10 mouse cellular contexts compared by ENCODE assay signal in the genomic region with DNA sequence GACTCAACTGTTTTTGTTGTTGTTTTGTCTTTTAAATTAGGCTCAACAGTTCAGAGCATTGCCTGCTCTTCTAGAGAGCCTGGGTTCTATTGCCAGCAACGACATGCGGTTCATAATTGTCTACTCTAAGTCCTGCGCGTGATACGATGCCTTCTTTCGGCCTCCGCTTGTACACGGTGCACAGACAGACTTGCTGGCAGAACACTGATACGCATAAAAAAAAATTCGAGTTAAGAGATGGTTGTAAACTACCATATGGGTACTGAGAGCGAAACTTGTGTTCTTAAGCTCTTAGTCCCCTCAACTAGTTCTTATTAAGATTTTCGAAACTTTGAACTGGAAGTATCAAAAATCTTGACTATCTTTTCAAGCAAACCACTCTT. TPM values are rescaled to one million over a fixed set of nuclear protein-coding genes. Genes with fewer than 3 reads are reported as not detected.
A peak's percentile ranks its signal among the peaks of the same experiment; 100 is the strongest.
DNase-seq lines count a peak whose midpoint lies in the region; ATAC-seq and TF ChIP-seq lines count a peak whose summit lies in the region.
"Had no signal": no experiment of that assay in that cellular context is flagged by ENCODE, and none has a peak within 500 bp of the region (broad histone marks: within the 10 kb centered on the region; RNA-seq: fewer than 3 reads in every experiment).

No protein-coding gene starts in this region.

- 0 out of 2 replicates have a peak, but pooled peaks cover 2% of the 10 kb centered on the region for H3K9me3 ChIP-seq in heart, embryonic 11.5 days (replicated peaks; ENCODE audit: control insufficient read depth, low read length)
- H3K9me3 ChIP-seq in E14TG2a.4 (ENCODE audit: low read length) = no peaks in the 10 kb centered on the region
- H3K9me3 ChIP-seq in erythroblast, embryonic 14.5 days (ENCODE audit: control insufficient read depth, low read length) = no peaks in the 10 kb centered on the region
- H3K9me3 ChIP-seq in limb, embryonic 10.5 days (replicated peaks) = no peaks in the 10 kb centered on the region
- H3K9me3 ChIP-seq in neural tube, embryonic 13.5 days = no peaks in the 10 kb centered on the region

- 0 out of 2 replicates have a peak, but pooled peaks cover 4% of the 10 kb centered on the region for H3K36me3 ChIP-seq in heart, embryonic 11.5 days (ENCODE audit: control insufficient read depth, insufficient read depth, low read length)
- H3K36me3 ChIP-seq in E14TG2a.4 (ENCODE audit: insufficient read depth, low read length) = peaks cover 34% of the 10 kb centered on the region
- H3K36me3 ChIP-seq in erythroblast, embryonic 14.5 days (ENCODE audit: control insufficient read depth) = peaks cover 22% of the 10 kb centered on the region
- H3K36me3 ChIP-seq in limb, embryonic 10.5 days = peaks cover 25% of the 10 kb centered on the region
- peaks cover 7% of the 10 kb centered on the region; the same call in 1 of the 2 replicates for H3K36me3 ChIP-seq in neural tube, embryonic 13.5 days

- DNase-seq in heart, adult 18-20 months = no peak
- DNase-seq in limb, embryonic 10.5 days (ENCODE audit: low spot score) = no peak
- DNase-seq in frontal cortex, adult 2 months (ENCODE audit: extremely low spot score in 1 of 2, low spot score in 1 of 2) = no peak
- no peak for DNase-seq in ovary, postnatal 36 days (ENCODE audit: low spot score)

- H3K9ac ChIP-seq in heart, embryonic 11.5 days (ENCODE audit: low read depth, low read length) = peak overlapping the region; percentile 95
- H3K9ac ChIP-seq in neural tube, embryonic 13.5 days = peak overlapping the region; percentile 81

- no peak for TF ChIP-seq CTCF in E14TG2a.4 (conservative IDR thresholded peaks at IDR 0.05; ENCODE audit: low read length)

- H3K4me1 ChIP-seq in heart, embryonic 11.5 days (ENCODE audit: control insufficient read depth, insufficient read depth, low read length) = peaks cover 16% of the 10 kb centered on the region
- peaks cover 37% of the 10 kb centered on the region for H3K4me1 ChIP-seq in E14TG2a.4 (replicated peaks; ENCODE audit: low read depth, low read length)
- H3K4me1 ChIP-seq in erythroblast, embryonic 14.5 days (ENCODE audit: control insufficient read depth) = peaks cover 40% of the 10 kb centered on the region
- peaks cover 21% of the 10 kb centered on the region for H3K4me1 ChIP-seq in limb, embryonic 10.5 days
- peaks cover 36% of the 10 kb centered on the region for H3K4me1 ChIP-seq in neural tube, embryonic 13.5 days (replicated peaks)

- WGBS in heart, embryonic 11.5 days (ENCODE audit: insufficient replicate concordance) = 1% methylated on average over 12 of the region's 12 CpGs
- 3% methylated on average over 12 of the region's 12 CpGs for WGBS in limb, embryonic 10.5 days
- 1% methylated on average over 12 of the region's 12 CpGs for WGBS in neural tube, embryonic 13.5 days

- H3K27me3 ChIP-seq in heart, embryonic 11.5 days (ENCODE audit: control insufficient read depth, insufficient read depth, low read length) = no peaks in the 10 kb centered on the region
- H3K27me3 ChIP-seq in E14TG2a.4 (ENCODE audit: insufficient read depth, low read length) = no peaks in the 10 kb centered on the region
- H3K27me3 ChIP-seq in erythroblast, embryonic 14.5 days (ENCODE audit: control insufficient read depth) = no peaks in the 10 kb centered on the region
- no peaks in the 10 kb centered on the region for H3K27me3 ChIP-seq in limb, embryonic 10.5 days (ENCODE audit: low read depth, poor library complexity, severe bottlenecking)
- no peaks in the 10 kb centered on the region for H3K27me3 ChIP-seq in neural tube, embryonic 13.5 days
- H3K27me3 ChIP-seq: Patski had no signal

- H3K4me2 ChIP-seq in heart, embryonic 11.5 days = peak overlapping the region; percentile 95
- peak overlapping the region; percentile 90 for H3K4me2 ChIP-seq in neural tube, embryonic 13.5 days

- no peak for ATAC-seq in heart, embryonic 11.5 days (replicated peaks; ENCODE audit: insufficient number of reproducible peaks, low FRiP score, low TSS enrichment)
- ATAC-seq in neural tube, embryonic 13.5 days (ENCODE audit: low read depth) = 0 out of 2 replicates have a peak, but pooled peaks have one; percentile 2

- H3K4me3 ChIP-seq in heart, embryonic 11.5 days (ENCODE audit: low read depth, low read length) = peak overlapping the region; percentile 98
- peak overlapping the region; percentile 99 for H3K4me3 ChIP-seq in E14TG2a.4 (replicated peaks; ENCODE audit: low read length)
- peak overlapping the region; percentile 99 for H3K4me3 ChIP-seq in erythroblast, embryonic 14.5 days (replicated peaks)
- H3K4me3 ChIP-seq in limb, embryonic 10.5 days = peak overlapping the region; percentile 98
- H3K4me3 ChIP-seq in neural tube, embryonic 13.5 days = peak overlapping the region; percentile 100

- H3K27ac ChIP-seq in heart, embryonic 11.5 days (ENCODE audit: low read depth, low read length) = peak overlapping the region; percentile 98
- H3K27ac ChIP-seq in limb, embryonic 10.5 days = peak overlapping the region; percentile 98
- peak overlapping the region; percentile 94 for H3K27ac ChIP-seq in neural tube, embryonic 13.5 days (replicated peaks)

RNA-seq across cellular contexts. Expression of a gene that starts 1.0 kb away (rescaled TPM):
- 114 and 122 TPM in 2 replicates for polyA plus RNA-seq in heart, embryonic 11.5 days (2014; fragmentation: Nextera tagmentation; extraction: Ambion mirVana)
- total RNA-seq in heart, adult 18-20 months (2021) = 10 to 100 TPM; 97.4 to 97.6 TPM
- polyA plus RNA-seq in erythroblast, embryonic 14.5 days (2012) = 7.2 and 9.3 TPM in 2 replicates
- polyA plus RNA-seq in limb, embryonic 10.5 days (2016; fragmentation: Nextera tagmentation; extraction: Ambion mirVana) = 201 and 231 TPM in 2 replicates
- polyA plus RNA-seq in neural tube, embryonic 13.5 days (2015; fragmentation: Nextera tagmentation; extraction: Ambion mirVana) = 88.3 and 111 TPM in 2 replicates
- polyA plus RNA-seq in frontal cortex, adult 2 months (2012; rRNA removed) = 75.0 and 75.3 TPM in 2 replicates

RNA-seq across cellular contexts. Expression of a gene that starts 27.3 kb away (rescaled TPM):
- not detected in 2 replicates for polyA plus RNA-seq in heart, embryonic 11.5 days (2014; fragmentation: Nextera tagmentation; extraction: Ambion mirVana)
- not detected for total RNA-seq in heart, adult 18-20 months (2021)
- not detected in 2 replicates for polyA plus RNA-seq in erythroblast, embryonic 14.5 days (2012)
- polyA plus RNA-seq in limb, embryonic 10.5 days (2016; fragmentation: Nextera tagmentation; extraction: Ambion mirVana) = not detected in 2 replicates
- not detected in 2 replicates for polyA plus RNA-seq in neural tube, embryonic 13.5 days (2015; fragmentation: Nextera tagmentation; extraction: Ambion mirVana)
- polyA plus RNA-seq in frontal cortex, adult 2 months (2012; rRNA removed) = 0.06 and 0.15 TPM in 2 replicates
- polyA plus RNA-seq: large intestine, adult 2 months; Patski had no signal

RNA-seq across cellular contexts. Expression of a gene that starts 29.0 kb away (rescaled TPM):
- 8.8 and 9.8 TPM in 2 replicates for polyA plus RNA-seq in heart, embryonic 11.5 days (2014; fragmentation: Nextera tagmentation; extraction: Ambion mirVana)
- 10 to 100 TPM; 15.3 to 17.3 TPM for total RNA-seq in heart, adult 18-20 months (2021)
- 0.90 and 1.0 TPM in 2 replicates for polyA plus RNA-seq in erythroblast, embryonic 14.5 days (2012)
- 22.4 and 25.4 TPM in 2 replicates for polyA plus RNA-seq in limb, embryonic 10.5 days (2016; fragmentation: Nextera tagmentation; extraction: Ambion mirVana)
- 19.8 and 21.2 TPM in 2 replicates for polyA plus RNA-seq in neural tube, embryonic 13.5 days (2015; fragmentation: Nextera tagmentation; extraction: Ambion mirVana)
- 10.3 and 11.1 TPM in 2 replicates for polyA plus RNA-seq in frontal cortex, adult 2 months (2012; rRNA removed)
